Mouse (Mus musculus) testis, adult 2 months (tissue): ENCODE results near the gene Col27a1. TPM values are rescaled to one million over a fixed set of nuclear protein-coding genes. Genes with fewer than 3 reads are reported as not detected.

Experiments used
- H3K27ac ChIP-seq: fragments of 200-500 bp; 2 replicates; pipeline ENCODE4 v1.5.1; 2012; ENCODE audit warnings: low read depth, low read length; ENCODE audit not compliant: control insufficient read depth, insufficient read depth
- H3K27me3 ChIP-seq: fragments of 200-500 bp; 2 replicates; pipeline ENCODE4 v1.6.1; 2012; ENCODE audit warnings: mild to moderate bottlenecking, low read length, moderate library complexity; ENCODE audit not compliant: control insufficient read depth, insufficient read depth
- H3K36me3 ChIP-seq: fragments of 200-500 bp; 2 replicates; pipeline ENCODE4 v1.6.1; 2012; ENCODE audit warnings: mild to moderate bottlenecking, low read length; ENCODE audit not compliant: control insufficient read depth, insufficient read depth
- H3K4me1 ChIP-seq: fragments of 200-500 bp; 2 replicates; pipeline ENCODE4 v1.6.1; 2012; ENCODE audit warnings: low read length; ENCODE audit not compliant: control insufficient read depth, insufficient read depth
- H3K4me3 ChIP-seq: fragments of 200-500 bp; 2 replicates; pipeline ENCODE4 v1.5.1; 2012; ENCODE audit warnings: low read depth, mild to moderate bottlenecking, low read length, moderate library complexity, mixed read lengths; ENCODE audit not compliant: control insufficient read depth
- CTCF ChIP-seq: fragments of 200-500 bp; IDR thresholded peaks from 2 replicates; pipeline ENCODE4 v1.5.1; 2012; ENCODE audit warnings: low read depth, mild to moderate bottlenecking, inconsistent platforms, low read length, moderate library complexity; ENCODE audit not compliant: control insufficient read depth, insufficient read depth, insufficient replicate concordance
- POLR2A ChIP-seq: fragments of 200-500 bp; IDR thresholded peaks from 2 replicates; pipeline ENCODE4 v1.6.1; 2012; ENCODE audit warnings: low read depth, mild to moderate bottlenecking, inconsistent platforms, low read length, moderate library complexity; ENCODE audit not compliant: control insufficient read depth
- polyA plus RNA-seq: library from polyadenylated mRNA; depleted of rRNA; stranded (reverse); fragments of >200 nt; gene quantifications from 2 replicates; pipeline ENCODE4 v1.2.3, GENCODE M21; 2012

The Col27a1 gene
- polyA plus RNA-seq, 1 experiment: 15.3 TPM

DNA sequence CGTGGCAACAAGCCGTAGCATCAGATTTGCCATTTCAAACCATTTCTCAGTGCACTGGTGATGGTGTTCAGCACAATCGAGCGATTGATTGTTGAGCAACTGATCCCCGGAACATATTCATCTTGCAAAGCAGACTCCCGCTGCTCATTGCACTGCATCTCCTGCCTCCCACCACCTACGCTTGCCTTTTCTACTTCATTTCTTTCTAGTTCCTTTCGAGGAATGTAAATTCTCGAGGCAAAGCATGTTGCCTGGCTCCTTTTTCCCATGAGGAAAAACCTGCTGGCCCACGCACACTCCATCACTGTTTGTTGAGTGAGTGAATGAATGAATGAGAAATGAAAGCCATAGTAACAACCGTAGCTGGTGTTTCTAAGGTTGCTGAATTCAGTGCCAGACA, 38.0 kb downstream of the Col27a1 start:
- Histone ChIP-seq H3K27ac (no peak overlapping the region), H3K27me3 (no peaks in the 10 kb centered on the region), H3K36me3 (no peaks in the 10 kb centered on the region), H3K4me3 (no peak overlapping the region), H3K4me1 (no peaks in the 10 kb centered on the region)
- TF ChIP-seq POLR2A (no peak), CTCF (no peak)

DNA sequence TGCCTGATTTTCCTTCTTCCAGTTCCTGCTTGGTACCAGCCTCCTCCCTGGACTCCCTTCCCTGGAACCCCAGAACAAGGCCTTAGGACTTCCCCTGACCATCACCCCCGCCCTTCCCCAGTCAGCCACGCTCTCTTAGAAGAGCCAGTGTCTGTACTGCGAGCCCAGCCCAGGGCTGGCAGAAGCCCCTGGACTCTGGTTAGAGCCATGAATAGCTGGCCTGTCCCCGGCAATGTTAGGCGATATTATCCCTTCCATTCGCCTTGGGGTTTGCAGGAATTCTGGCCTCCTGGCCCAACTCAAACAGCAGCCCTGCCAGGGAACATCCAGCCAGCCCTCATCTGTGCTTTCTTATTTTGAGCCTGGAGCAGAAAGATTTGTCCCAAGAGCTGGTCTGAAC, 39.9 kb downstream of the Col27a1 start:
- Histone ChIP-seq H3K4me3 (no peak overlapping the region), H3K27me3 (no peaks in the 10 kb centered on the region), H3K36me3 (no peaks in the 10 kb centered on the region), H3K4me1 (no peaks in the 10 kb centered on the region), H3K27ac (no peak overlapping the region)
- TF ChIP-seq CTCF (no peak), POLR2A (no peak)

DNA sequence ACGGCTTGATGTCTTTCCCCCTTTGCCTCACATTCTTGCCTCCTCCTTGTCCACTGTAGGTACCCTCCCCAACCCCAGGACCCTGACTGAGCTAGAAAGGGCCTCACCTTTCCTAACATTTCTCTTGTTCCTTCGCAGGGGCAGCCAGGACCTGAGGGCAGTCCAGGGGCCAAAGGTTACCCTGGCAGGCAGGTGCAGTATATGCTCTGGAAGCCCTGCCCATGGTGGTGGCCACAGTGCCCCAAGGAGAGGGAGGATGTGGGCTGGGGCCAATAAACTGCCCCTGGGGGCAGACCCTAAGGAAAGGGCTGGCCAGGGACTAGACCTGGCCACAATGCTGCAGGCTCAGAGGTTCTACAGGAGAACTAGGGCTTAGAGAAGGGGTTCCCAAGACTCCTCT, 40.3 kb downstream of the Col27a1 start:
- Histone ChIP-seq H3K27me3 (no peaks in the 10 kb centered on the region), H3K4me3 (no peak overlapping the region), H3K27ac (no peak overlapping the region), H3K36me3 (no peaks in the 10 kb centered on the region), H3K4me1 (no peaks in the 10 kb centered on the region)
- no peak for TF ChIP-seq POLR2A
- TF ChIP-seq CTCF: no peak

DNA sequence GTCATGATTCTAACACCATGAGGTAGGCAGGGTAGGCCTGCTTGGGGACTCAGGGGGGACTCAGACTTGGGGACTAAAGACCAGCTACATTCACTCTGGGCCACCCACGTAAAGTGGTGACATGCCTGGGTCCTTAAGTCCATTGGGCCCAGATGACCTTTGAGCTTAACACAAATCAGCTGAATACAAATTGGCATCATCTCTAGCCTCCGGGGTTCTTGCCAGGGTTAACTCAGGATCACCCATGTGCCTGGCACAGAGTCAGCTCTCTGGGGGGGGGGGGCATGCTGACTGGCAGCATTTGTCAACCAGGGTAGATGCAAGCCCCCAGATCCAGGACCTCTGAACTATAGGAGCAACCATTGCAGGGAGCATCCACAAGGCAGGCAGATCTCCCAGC, 42.6 kb downstream of the Col27a1 start:
- TF ChIP-seq POLR2A (no peak), CTCF (no peak)
- no peaks in the 10 kb centered on the region for H3K27me3 ChIP-seq
- no peaks in the 10 kb centered on the region for H3K36me3 ChIP-seq

DNA sequence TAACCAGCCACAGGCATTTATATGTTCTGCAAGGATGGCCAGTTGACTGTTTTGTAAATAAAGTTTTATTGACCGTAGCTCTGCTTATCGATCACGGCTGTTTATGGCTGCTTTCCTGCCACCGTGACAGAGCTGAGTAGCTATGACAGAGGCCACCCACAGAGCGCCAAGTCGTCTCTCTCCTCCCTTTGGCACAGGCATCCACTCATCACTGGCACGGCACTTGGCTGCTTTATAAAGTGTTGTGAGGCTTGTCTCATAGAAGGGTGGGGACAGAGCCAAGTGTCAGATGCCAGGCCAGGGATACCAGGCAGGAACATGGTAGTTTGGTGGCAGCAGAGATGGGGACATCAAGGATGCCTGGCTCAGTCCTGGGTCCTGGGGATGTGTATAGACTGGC, 43.5 kb downstream of the Col27a1 start:
- no peaks in the 10 kb centered on the region for H3K4me1 ChIP-seq
- H3K27ac ChIP-seq: no peak overlapping the region
- no peak overlapping the region for H3K4me3 ChIP-seq
- H3K27me3 ChIP-seq: no peaks in the 10 kb centered on the region
- TF ChIP-seq POLR2A (no peak), CTCF (no peak)
- no peaks in the 10 kb centered on the region for H3K36me3 ChIP-seq

More for the DNA sequence above, 42.6 kb downstream of the Col27a1 start:
- H3K27ac ChIP-seq: no peak overlapping the region
- H3K4me1 ChIP-seq: no peaks in the 10 kb centered on the region
- H3K4me3 ChIP-seq: no peak overlapping the region

DNA sequence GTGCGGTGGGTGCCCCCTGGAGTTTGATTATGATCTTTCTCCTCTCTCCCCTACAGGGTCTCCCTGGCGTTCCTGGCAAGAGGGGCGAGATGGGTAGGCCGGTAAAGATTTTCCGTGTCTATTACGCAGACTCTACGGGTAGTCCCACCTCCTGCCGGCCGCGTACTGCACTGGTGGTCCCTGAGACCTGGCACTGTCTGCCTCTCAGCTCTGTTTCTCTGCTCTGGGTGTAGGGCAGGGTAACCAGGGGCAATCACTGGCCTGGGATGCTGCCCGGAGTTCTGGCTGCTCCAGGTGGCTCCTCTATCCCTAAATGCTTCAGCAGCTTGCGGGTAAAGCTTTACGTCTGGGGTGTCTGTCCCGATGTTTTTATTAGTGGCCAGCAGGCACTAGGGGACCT, 44.3 kb downstream of the Col27a1 start:
- H3K27me3 ChIP-seq: no peaks in the 10 kb centered on the region
- no peak for TF ChIP-seq CTCF
- no peak for TF ChIP-seq POLR2A
- H3K4me3 ChIP-seq: no peak overlapping the region
- no peaks in the 10 kb centered on the region for H3K36me3 ChIP-seq
- no peak overlapping the region for H3K27ac ChIP-seq
- no peaks in the 10 kb centered on the region for H3K4me1 ChIP-seq

DNA sequence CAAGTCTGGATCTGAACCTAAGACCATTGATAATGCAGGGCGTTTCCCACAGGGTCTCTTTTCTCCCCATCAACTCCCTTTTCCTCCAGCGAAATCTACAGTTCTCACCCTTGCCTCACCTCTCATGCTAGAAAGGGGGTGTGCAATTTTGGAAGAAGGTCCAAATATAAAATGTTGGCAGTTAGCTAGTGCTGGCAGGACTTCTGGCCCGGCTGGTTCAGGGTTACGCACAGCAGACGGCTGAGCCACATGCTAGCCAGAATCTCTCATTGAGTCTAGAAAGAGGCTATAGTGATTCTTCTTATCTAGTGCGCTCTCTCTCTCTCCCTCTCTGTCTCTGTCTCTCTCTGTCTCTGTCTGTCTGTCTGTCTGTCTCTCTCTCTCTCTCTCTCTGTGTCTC, 45.3 kb downstream of the Col27a1 start:
- no peak for TF ChIP-seq POLR2A
- no peak for TF ChIP-seq CTCF

DNA sequence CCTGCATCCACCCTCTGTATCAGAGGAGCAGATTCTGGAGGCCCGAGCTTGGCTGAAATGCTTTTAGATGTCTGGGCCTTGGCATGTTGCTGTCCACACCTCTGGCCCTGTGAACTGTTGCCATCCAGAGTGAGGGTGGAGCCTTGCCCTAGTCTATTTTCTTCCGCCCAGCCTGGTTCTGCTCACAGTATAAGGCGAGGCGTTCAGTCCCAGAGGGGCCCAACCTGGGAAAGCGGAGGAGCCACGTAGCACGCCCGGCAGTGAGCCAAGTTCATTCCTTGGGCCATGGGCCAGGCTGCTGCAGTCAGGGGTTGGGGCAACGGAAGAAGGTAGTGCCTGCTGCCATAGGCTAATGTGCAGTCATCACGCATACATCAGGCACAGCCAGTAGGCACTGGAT, 46.7 kb downstream of the Col27a1 start:
- Histone ChIP-seq H3K4me3 (no peak overlapping the region), H3K27me3 (no peaks in the 10 kb centered on the region), H3K27ac (no peak overlapping the region), H3K4me1 (no peaks in the 10 kb centered on the region), H3K36me3 (no peaks in the 10 kb centered on the region)
- no peak for TF ChIP-seq CTCF
- no peak for TF ChIP-seq POLR2A

More for the DNA sequence above, 45.3 kb downstream of the Col27a1 start:
- no peaks in the 10 kb centered on the region for H3K27me3 ChIP-seq
- no peaks in the 10 kb centered on the region for H3K4me1 ChIP-seq
- H3K27ac ChIP-seq: no peak overlapping the region
- no peak overlapping the region for H3K4me3 ChIP-seq
- no peaks in the 10 kb centered on the region for H3K36me3 ChIP-seq
